Mouse (Mus musculus): ENCODE data around the gene Pycr2.

Gene Pycr2

GRCm38 (mm10) chr1:180942166-180943031 lies 38.3 kb downstream of the Pycr2 start, which contains the start of gene Tmem63a:
Tmem63a (plus strand) TSS chr1:180942344.
- DNase-seq (ENCODE audit: low spot score), result peak; percentile 78

- DNase-seq (ENCODE audit: low spot score), result peak; percentile 30
These were observed 39.0 kb downstream of the Pycr2 start for GRCm38 (mm10) chr1:180943032-180943644.

GRCm38 (mm10) chr1:180943896-180944295 lies 39.8 kb downstream of the Pycr2 start:
- DNase-seq (ENCODE audit: low spot score), result no peak

GRCm38 (mm10) chr1:180944553-180944952 lies 40.5 kb downstream of the Pycr2 start:
- no peak for DNase-seq (ENCODE audit: low spot score)

- no peak for DNase-seq (ENCODE audit: low spot score)
These were observed 41.2 kb downstream of the Pycr2 start for GRCm38 (mm10) chr1:180945001-180945980.

- DNase-seq (ENCODE audit: low spot score), result no peak
These were observed 42.4 kb downstream of the Pycr2 start for GRCm38 (mm10) chr1:180946448-180946847.

- no peak for DNase-seq (ENCODE audit: low spot score)
These were observed 48.1 kb downstream of the Pycr2 start for GRCm38 (mm10) chr1:180952085-180952746.

GRCm38 (mm10) chr1:180952808-180953207 lies 48.7 kb downstream of the Pycr2 start:
- DNase-seq (ENCODE audit: low spot score), result no peak

- no peak for DNase-seq (ENCODE audit: low spot score)
These were observed 52.3 kb downstream of the Pycr2 start for GRCm38 (mm10) chr1:180956401-180956800.

- no peak for DNase-seq (ENCODE audit: low spot score)
These were observed 52.9 kb downstream of the Pycr2 start for GRCm38 (mm10) chr1:180956973-180957381.

Data from urinary bladder, postnatal 25 days (tissue).